Mouse (Mus musculus): ENCODE measurements around the gene Ect2. TPM values are rescaled to one million over a fixed set of nuclear protein-coding genes. Genes with fewer than 3 reads are reported as not detected.
A peak's percentile ranks its signal among the peaks of the same experiment; 100 is the strongest.

The Ect2 gene
- polyA plus RNA-seq, 1 experiment from 2014 or later: 59.1 TPM

DNA sequence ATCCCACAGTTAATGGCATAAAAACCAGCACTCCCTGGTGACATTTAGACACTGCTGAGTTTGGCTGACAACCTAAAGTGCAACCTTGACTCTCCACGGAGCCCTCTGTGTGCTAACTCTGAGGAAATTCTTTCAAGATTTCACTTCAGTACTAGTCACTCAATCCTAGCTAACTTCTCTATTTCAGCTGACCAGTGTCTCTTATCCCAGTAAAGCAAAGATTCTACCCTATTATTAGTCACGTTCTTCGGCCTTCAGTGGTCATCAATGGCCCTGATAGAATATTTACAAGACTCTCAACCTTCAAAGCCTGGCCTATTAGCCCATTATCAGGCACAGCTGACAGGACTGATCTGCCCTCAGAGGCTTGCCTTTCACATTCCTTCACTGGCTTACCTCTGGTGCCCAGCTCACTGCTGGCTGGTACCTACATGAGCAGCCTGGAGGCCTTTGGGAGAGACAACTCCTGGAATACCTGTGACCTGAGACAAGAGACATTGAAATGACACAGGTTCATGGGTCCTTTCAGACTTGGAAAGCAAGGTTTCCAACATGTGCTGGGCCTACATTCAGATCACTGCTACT, 11.9 kb upstream of the Ect2 start:
- H3K36me3 ChIP-seq (ENCODE audit: control insufficient read depth, insufficient read depth, low read length): no peaks in the 10 kb centered on the region
- H3K4me2 ChIP-seq (replicated peaks; ENCODE audit: low read depth, low read length): no peak overlapping the region
- no peaks in the 10 kb centered on the region for H3K9me3 ChIP-seq (ENCODE audit: control insufficient read depth, low read depth, low read length)
- H3K27me3 ChIP-seq (ENCODE audit: control insufficient read depth, insufficient read depth, low read length): no peaks in the 10 kb centered on the region
- H3K27ac ChIP-seq (ENCODE audit: low read length): no peak overlapping the region
- no peak overlapping the region for H3K4me3 ChIP-seq (ENCODE audit: low read depth, low read length)
- H3K4me1 ChIP-seq (ENCODE audit: control insufficient read depth, insufficient read depth, low read length): no peaks in the 10 kb centered on the region
- 74% methylated on average over 3 of the region's 3 CpGs for WGBS
- ATAC-seq (ENCODE audit: insufficient number of reproducible peaks, insufficient read depth, low FRiP score, low read depth): no peak
- H3K9ac ChIP-seq (replicated peaks; ENCODE audit: low read depth, low read length): no peak overlapping the region

DNA sequence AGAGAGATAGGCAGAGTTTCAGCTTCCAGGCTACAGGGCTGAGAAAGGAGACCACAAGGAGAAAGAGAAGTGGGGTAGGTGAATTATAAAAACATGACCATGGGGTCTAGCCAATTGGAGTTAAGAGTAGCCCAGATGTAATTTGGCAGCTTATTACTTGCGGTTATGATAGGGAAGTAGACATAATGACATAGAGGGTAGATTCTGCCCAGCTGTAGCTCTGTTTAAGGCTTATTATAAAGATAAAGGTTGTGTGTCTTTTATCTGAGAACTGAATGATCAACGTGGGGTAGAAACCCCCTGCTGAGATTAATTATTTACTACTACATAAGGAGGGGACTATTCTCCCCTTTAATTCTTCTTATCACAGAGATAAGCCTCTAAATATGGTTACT, 8.7 kb upstream of the Ect2 start:
- no peak overlapping the region for H3K9ac ChIP-seq (replicated peaks; ENCODE audit: low read depth, low read length)
- 56% methylated on average over 2 of the region's 2 CpGs for WGBS
- no peak overlapping the region for H3K4me2 ChIP-seq (replicated peaks; ENCODE audit: low read depth, low read length)
- no peaks in the 10 kb centered on the region for H3K4me1 ChIP-seq (ENCODE audit: control insufficient read depth, insufficient read depth, low read length)
- no peaks in the 10 kb centered on the region for H3K27me3 ChIP-seq (ENCODE audit: control insufficient read depth, insufficient read depth, low read length)
- ATAC-seq (ENCODE audit: insufficient number of reproducible peaks, insufficient read depth, low FRiP score, low read depth): no peak
- H3K9me3 ChIP-seq (ENCODE audit: control insufficient read depth, low read depth, low read length): no peaks in the 10 kb centered on the region
- H3K27ac ChIP-seq (ENCODE audit: low read length): no peak overlapping the region
- no peak overlapping the region for H3K4me3 ChIP-seq (ENCODE audit: low read depth, low read length)
- H3K36me3 ChIP-seq (ENCODE audit: control insufficient read depth, insufficient read depth, low read length): no peaks in the 10 kb centered on the region

DNA sequence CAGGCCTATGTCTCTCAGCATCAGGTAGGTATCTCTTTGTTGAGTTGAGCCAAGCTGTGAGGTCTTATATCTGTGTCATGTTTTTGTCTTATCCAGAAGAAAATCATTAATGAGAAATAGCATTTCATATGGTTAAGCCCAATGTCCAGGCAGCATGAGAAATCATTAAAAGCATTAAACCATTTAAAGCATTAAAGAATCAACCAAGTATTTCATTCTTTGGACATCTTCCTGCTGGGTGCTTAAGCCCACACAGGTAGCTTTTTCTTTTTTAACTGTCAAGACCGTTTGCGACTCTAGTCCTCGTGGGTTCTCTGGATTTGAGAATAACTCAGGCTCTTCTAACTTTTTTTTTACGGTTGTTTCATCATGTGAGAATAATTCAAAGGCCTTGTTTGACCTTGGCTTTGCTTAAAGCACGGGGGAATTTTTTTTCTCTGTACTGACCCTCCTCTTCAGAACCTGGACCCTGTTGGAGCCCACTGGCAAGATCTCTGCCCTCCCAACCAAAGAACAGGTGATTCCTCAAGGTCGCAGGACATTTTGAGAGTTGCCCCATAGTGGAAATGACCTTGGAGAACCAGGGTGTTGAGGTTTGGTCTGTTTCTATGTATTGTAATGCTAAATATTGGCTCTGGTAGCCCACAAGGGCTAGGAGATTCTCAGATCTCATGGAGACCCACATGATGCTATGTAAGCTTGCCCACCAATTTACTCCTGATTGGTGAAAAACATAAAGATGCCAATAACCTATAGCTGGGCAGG, 8.1 kb upstream of the Ect2 start:
- ATAC-seq (ENCODE audit: insufficient number of reproducible peaks, insufficient read depth, low FRiP score, low read depth): no peak
- 87% methylated on average over 6 of the region's 6 CpGs for WGBS

GRCm38 (mm10) chr3:27158910-27159309, 5.2 kb upstream of the Ect2 start:
- H3K9me3 ChIP-seq (ENCODE audit: control insufficient read depth, low read depth, low read length): no peaks in the 10 kb centered on the region
- no peaks in the 10 kb centered on the region for H3K27me3 ChIP-seq (ENCODE audit: control insufficient read depth, insufficient read depth, low read length)
- no peak for ATAC-seq (ENCODE audit: insufficient number of reproducible peaks, insufficient read depth, low FRiP score, low read depth)
- H3K4me1 ChIP-seq (ENCODE audit: control insufficient read depth, insufficient read depth, low read length): 0 out of 2 replicates have a peak, but pooled peaks cover 4% of the 10 kb centered on the region
- H3K27ac ChIP-seq (ENCODE audit: low read length): no peak overlapping the region
- H3K9ac ChIP-seq (replicated peaks; ENCODE audit: low read depth, low read length): no peak overlapping the region
- H3K4me3 ChIP-seq (ENCODE audit: low read depth, low read length): no peak overlapping the region
- no peak overlapping the region for H3K4me2 ChIP-seq (replicated peaks; ENCODE audit: low read depth, low read length)
- 49% methylated on average over 4 of the region's 4 CpGs for WGBS
- no peaks in the 10 kb centered on the region for H3K36me3 ChIP-seq (ENCODE audit: control insufficient read depth, insufficient read depth, low read length)

More for the DNA sequence above, 8.1 kb upstream of the Ect2 start:
- H3K27me3 ChIP-seq (ENCODE audit: control insufficient read depth, insufficient read depth, low read length): no peaks in the 10 kb centered on the region
- no peaks in the 10 kb centered on the region for H3K9me3 ChIP-seq (ENCODE audit: control insufficient read depth, low read depth, low read length)
- H3K4me2 ChIP-seq (replicated peaks; ENCODE audit: low read depth, low read length): no peak overlapping the region
- H3K4me3 ChIP-seq (ENCODE audit: low read depth, low read length): no peak overlapping the region
- no peak overlapping the region for H3K9ac ChIP-seq (replicated peaks; ENCODE audit: low read depth, low read length)
- no peak overlapping the region for H3K27ac ChIP-seq (ENCODE audit: low read length)
- H3K4me1 ChIP-seq (ENCODE audit: control insufficient read depth, insufficient read depth, low read length): no peaks in the 10 kb centered on the region
- H3K36me3 ChIP-seq (ENCODE audit: control insufficient read depth, insufficient read depth, low read length): no peaks in the 10 kb centered on the region

DNA sequence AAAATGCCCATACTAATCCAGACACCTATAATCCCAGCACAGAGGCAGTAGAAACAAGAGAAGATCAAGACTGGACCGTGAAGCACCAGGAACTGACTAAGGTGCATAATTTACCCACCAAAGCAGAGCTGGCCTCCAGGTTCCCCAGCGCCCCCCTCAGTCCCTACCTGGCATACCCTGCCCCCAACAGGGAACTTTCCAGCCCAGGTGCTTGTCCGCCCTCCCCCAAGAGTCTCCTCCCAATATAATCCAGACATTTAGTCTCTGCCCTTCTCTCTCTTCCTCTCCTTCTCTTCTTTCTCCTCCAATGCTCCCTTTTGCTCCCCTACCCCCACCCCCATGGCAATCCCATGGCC, 2.9 kb upstream of the Ect2 start:
- ATAC-seq (ENCODE audit: insufficient number of reproducible peaks, insufficient read depth, low FRiP score, low read depth): no peak
- Histone ChIP-seq H3K9me3 (ENCODE audit: control insufficient read depth, low read depth, low read length) (no peaks in the 10 kb centered on the region), H3K4me1 (ENCODE audit: control insufficient read depth, insufficient read depth, low read length) (peaks cover 11% of the 10 kb centered on the region), H3K9ac (replicated peaks; ENCODE audit: low read depth, low read length) (no peak overlapping the region), H3K27ac (ENCODE audit: low read length) (no peak overlapping the region), H3K27me3 (ENCODE audit: control insufficient read depth, insufficient read depth, low read length) (no peaks in the 10 kb centered on the region), H3K4me3 (ENCODE audit: low read depth, low read length) (no peak overlapping the region), H3K36me3 (ENCODE audit: control insufficient read depth, insufficient read depth, low read length) (no peaks in the 10 kb centered on the region), H3K4me2 (replicated peaks; ENCODE audit: low read depth, low read length) (no peak overlapping the region)
- 53% methylated on average over 3 of the region's 3 CpGs for WGBS

GRCm38 (mm10) chr3:27155856-27156593, 2.3 kb upstream of the Ect2 start:
- H3K9me3 ChIP-seq (ENCODE audit: control insufficient read depth, low read depth, low read length): no peaks in the 10 kb centered on the region
- WGBS: 61% methylated on average over 9 of the region's 9 CpGs
- H3K27me3 ChIP-seq (ENCODE audit: control insufficient read depth, insufficient read depth, low read length): no peaks in the 10 kb centered on the region
- H3K4me1 ChIP-seq (ENCODE audit: control insufficient read depth, insufficient read depth, low read length): peaks cover 14% of the 10 kb centered on the region
- ATAC-seq (ENCODE audit: insufficient number of reproducible peaks, insufficient read depth, low FRiP score, low read depth): no peak
- peak overlapping the region; percentile 68 for H3K27ac ChIP-seq (ENCODE audit: low read length)
- no peaks in the 10 kb centered on the region for H3K36me3 ChIP-seq (ENCODE audit: control insufficient read depth, insufficient read depth, low read length)
- no peak overlapping the region for H3K4me2 ChIP-seq (replicated peaks; ENCODE audit: low read depth, low read length)
- no peak overlapping the region for H3K9ac ChIP-seq (replicated peaks; ENCODE audit: low read depth, low read length)
- H3K4me3 ChIP-seq (ENCODE audit: low read depth, low read length): no peak overlapping the region

DNA sequence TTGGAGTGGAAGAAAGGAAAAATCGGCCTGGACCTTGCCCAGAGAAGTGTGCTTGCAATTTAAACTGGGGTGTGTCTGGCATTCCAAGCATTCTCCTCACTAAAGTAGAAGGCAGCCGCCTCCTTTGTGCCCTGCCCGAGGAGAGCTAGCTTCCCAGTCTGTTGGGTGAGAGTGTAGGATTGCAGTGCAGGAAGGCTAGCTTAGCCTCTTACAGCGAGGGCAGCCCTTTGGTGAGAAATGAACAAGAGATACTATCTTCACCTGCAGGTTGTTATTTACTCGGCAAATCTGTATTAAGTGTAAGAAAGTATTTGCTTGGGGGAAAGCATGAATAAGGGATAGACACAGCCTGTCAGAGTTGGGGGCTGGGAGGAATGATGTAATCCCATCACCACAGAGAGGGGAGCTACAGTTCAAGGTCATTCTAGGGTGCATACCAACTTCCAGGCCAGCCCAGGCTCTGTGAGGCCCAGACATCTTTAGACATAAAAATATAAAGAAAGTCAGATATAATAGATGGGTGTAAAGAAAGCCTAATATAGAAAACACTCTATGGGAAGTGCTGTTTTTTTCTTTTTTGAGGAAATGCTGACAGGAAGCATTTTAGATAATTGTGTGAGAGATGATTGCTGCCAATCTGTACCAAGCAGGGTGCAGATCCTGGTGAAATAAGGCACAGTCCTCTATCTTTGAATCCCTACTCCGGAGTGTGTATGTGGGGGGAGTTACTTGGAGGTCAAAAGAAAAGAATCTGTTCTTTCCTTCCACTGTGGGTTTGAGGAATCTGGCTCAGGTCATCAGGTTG, 1.6 kb upstream of the Ect2 start:
- peak; percentile 42 for ATAC-seq (ENCODE audit: insufficient number of reproducible peaks, insufficient read depth, low FRiP score, low read depth)

DNA sequence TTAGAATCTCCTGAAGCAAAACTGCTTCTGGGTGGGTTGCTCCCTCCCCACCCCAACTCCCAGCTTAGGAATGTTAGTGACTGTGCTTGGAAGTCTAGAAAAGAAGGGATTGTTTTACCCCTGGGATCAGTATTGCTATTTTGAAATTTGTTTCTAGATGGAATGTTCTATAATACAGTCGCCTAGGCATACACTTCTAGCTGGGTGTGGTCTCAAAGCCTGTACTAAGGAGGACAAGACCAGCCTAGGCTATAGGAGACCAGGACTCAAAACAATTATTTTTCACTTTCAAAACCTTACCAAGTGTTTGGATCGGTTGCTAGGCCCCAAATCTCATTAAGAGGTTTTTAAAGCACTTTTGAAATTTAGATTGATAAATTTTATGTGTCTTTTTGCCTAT, 602 bp upstream of the Ect2 start:
- WGBS: 63% methylated on average over 2 of the region's 2 CpGs
- no peak for ATAC-seq (ENCODE audit: insufficient number of reproducible peaks, insufficient read depth, low FRiP score, low read depth)
- Histone ChIP-seq H3K27me3 (ENCODE audit: control insufficient read depth, insufficient read depth, low read length) (no peaks in the 10 kb centered on the region), H3K4me3 (ENCODE audit: low read depth, low read length) (peak overlapping the region; percentile 80), H3K4me1 (ENCODE audit: control insufficient read depth, insufficient read depth, low read length) (peaks cover 14% of the 10 kb centered on the region), H3K9me3 (ENCODE audit: control insufficient read depth, low read depth, low read length) (no peaks in the 10 kb centered on the region), H3K4me2 (replicated peaks; ENCODE audit: low read depth, low read length) (peak overlapping the region; percentile 43), H3K9ac (replicated peaks; ENCODE audit: low read depth, low read length) (no peak overlapping the region; the same call in 1 of the 2 replicates), H3K36me3 (ENCODE audit: control insufficient read depth, insufficient read depth, low read length) (peaks cover 4% of the 10 kb centered on the region; the same call in 1 of the 2 replicates), H3K27ac (ENCODE audit: low read length) (peak overlapping the region; percentile 68)

More for the DNA sequence above, 1.6 kb upstream of the Ect2 start:
- Histone ChIP-seq H3K36me3 (ENCODE audit: control insufficient read depth, insufficient read depth, low read length) (no peaks in the 10 kb centered on the region; the same call in 1 of the 2 replicates), H3K4me1 (ENCODE audit: control insufficient read depth, insufficient read depth, low read length) (peaks cover 14% of the 10 kb centered on the region), H3K9ac (replicated peaks; ENCODE audit: low read depth, low read length) (no peak overlapping the region), H3K4me2 (replicated peaks; ENCODE audit: low read depth, low read length) (no peak overlapping the region), H3K9me3 (ENCODE audit: control insufficient read depth, low read depth, low read length) (no peaks in the 10 kb centered on the region), H3K27ac (ENCODE audit: low read length) (peak overlapping the region; percentile 68), H3K4me3 (ENCODE audit: low read depth, low read length) (no peak overlapping the region), H3K27me3 (ENCODE audit: control insufficient read depth, insufficient read depth, low read length) (no peaks in the 10 kb centered on the region)
- 21% methylated on average over 6 of the region's 6 CpGs for WGBS
